Mouse (Mus musculus) layer of hippocampus, postnatal 36 days (tissue): ENCODE measurements at regions not wholly inside any gene's neighbourhood (a gene's known extent, or its start where the extent isn't known, plus 50 kb on each side); places are given as distances from the start of the nearest gene placed in this dataset.

ENCODE experiments used
- DNase-seq, 2 experiments: peaks; one replicate each; pipeline ENCODE4 v3.0.0; 2022

GRCm38 (mm10) chr4:72060605-72061352 is 139.9 kb downstream of the Tle1 start:
- DNase-seq, result no peak

- no peak for DNase-seq
These were observed 150.9 kb downstream of the Tle1 start for GRCm38 (mm10) chr4:72049638-72050454.

GRCm38 (mm10) chr4:72022152-72022551 is 178.6 kb downstream of the Tle1 start:
- no peak for DNase-seq

- DNase-seq, result no peak
These were observed 186.4 kb downstream of the Tle1 start for GRCm38 (mm10) chr4:72014221-72014850.

GRCm38 (mm10) chr4:72013583-72013982 is 187.1 kb downstream of the Tle1 start:
- no peak for DNase-seq

GRCm38 (mm10) chr4:72010316-72010715 is 190.4 kb downstream of the Tle1 start:
- no peak for DNase-seq

GRCm38 (mm10) chr4:72005926-72006325 is 194.8 kb downstream of the Tle1 start:
- no peak for DNase-seq

- no peak for DNase-seq
These were observed 199.4 kb downstream of the Tle1 start for GRCm38 (mm10) chr4:72001221-72001875.

GRCm38 (mm10) chr4:71968701-71969100 is 210.9 kb upstream of the Gm11232 start:
- DNase-seq, result no peak

- no peak for DNase-seq
These were observed 195.7 kb upstream of the Gm11232 start for GRCm38 (mm10) chr4:71953441-71953840.

- no peak for DNase-seq
These were observed 175.6 kb upstream of the Gm11232 start for GRCm38 (mm10) chr4:71933240-71933986.

- no peak for DNase-seq
These were observed 175.1 kb upstream of the Gm11232 start for GRCm38 (mm10) chr4:71932818-71933217.

GRCm38 (mm10) chr4:71911551-71911950 is 153.8 kb upstream of the Gm11232 start:
- DNase-seq, result no peak

- peak; percentile 5 to 19 for DNase-seq
These were observed 117.9 kb upstream of the Gm11232 start for GRCm38 (mm10) chr4:71875651-71876050.

GRCm38 (mm10) chr4:71866948-71867347 is 109.2 kb upstream of the Gm11232 start:
- no peak for DNase-seq

- peak in 1 of 2 experiments; percentile 25 for DNase-seq
These were observed 84.1 kb upstream of the Gm11232 start for GRCm38 (mm10) chr4:71841833-71842232.

- DNase-seq, result no peak
These were observed 83.0 kb upstream of the Gm11232 start for GRCm38 (mm10) chr4:71840774-71841146.

GRCm38 (mm10) chr4:71839803-71840773 is 82.3 kb upstream of the Gm11232 start:
- no peak for DNase-seq

- DNase-seq, result no peak
These were observed 81.5 kb upstream of the Gm11232 start for GRCm38 (mm10) chr4:71839134-71839802.

GRCm38 (mm10) chr4:71835737-71836136 is 78.0 kb upstream of the Gm11232 start:
- no peak for DNase-seq
